Mouse (Mus musculus) lung, adult 2 months (tissue): ENCODE results near the gene 4430402I18Rik.

Experiments used
- CTCF ChIP-seq: fragments of 200-500 bp; IDR thresholded peaks from 2 replicates; pipeline ENCODE4 v1.5.1; 2011; ENCODE audit warnings: mild to moderate bottlenecking, low read length, control low read depth; ENCODE audit not compliant: insufficient read depth
- POLR2A ChIP-seq: fragments of 200-500 bp; IDR thresholded peaks from 2 replicates; pipeline ENCODE4 v1.6.1; 2011; ENCODE audit warnings: low read depth, mild to moderate bottlenecking, control low read depth, low read length, borderline replicate concordance; ENCODE audit errors: extremely low read depth

DNA sequence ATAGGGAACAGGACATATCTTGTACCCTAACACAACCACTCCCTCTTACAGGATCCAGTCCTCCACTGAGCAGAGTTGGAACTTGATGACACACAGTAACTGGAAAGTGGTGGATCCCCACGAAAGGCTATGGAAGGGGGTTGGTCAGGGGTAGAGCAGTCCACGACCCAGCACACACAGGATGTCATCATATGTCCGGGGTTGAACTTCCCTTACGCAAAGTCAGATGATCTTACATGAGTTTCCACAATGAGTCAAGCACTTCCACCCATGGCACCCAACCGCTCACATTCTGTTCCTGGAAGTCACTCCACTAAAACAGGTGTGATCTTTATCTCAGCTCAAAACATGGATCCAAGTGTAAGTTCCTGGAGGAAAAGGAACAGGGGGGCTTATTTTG, 49.8 kb downstream of the 4430402I18Rik start:
- TF ChIP-seq CTCF (no peak), POLR2A (no peak)
